Mouse (Mus musculus): ENCODE measurements around the gene Inpp5f.
A peak's percentile ranks its signal among the peaks of the same experiment; 100 is the strongest.
"Not testable (repeated sequence)": the region's sequence is repeated elsewhere in the genome, so short reads cannot be mapped to it uniquely, and the experiment has no call there.

Inpp5f gene

GRCm38 (mm10) chr7:128592118-128592935 lies 18.8 kb upstream of the Inpp5f start:
- DNase-seq (ENCODE audit: low read depth, low spot score) = no peak

GRCm38 (mm10) chr7:128592936-128593241 lies 18.2 kb upstream of the Inpp5f start:
- DNase-seq (ENCODE audit: low read depth, low spot score) = no peak

DNA sequence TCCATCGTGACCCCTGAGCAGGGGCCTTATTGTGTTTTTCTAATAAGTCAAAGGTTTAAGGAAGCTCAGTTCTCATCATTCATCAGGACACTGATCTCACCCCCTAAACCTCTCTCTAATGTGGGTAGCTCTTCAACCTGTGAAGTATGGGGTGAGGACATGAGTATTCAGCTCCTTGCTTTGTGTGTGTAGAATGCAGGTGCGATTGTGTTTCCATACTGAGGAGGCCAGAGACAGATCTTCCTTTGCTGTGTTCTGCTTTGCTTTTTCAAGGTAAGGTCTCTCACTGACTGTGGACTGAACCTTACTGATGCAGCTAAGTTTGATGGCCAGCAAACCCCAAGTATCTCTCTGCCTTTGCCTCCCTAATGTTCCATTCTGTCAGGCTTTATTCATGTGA lies 14.9 kb upstream of the Inpp5f start:
- no peak for DNase-seq (ENCODE audit: low read depth, low spot score)

DNA sequence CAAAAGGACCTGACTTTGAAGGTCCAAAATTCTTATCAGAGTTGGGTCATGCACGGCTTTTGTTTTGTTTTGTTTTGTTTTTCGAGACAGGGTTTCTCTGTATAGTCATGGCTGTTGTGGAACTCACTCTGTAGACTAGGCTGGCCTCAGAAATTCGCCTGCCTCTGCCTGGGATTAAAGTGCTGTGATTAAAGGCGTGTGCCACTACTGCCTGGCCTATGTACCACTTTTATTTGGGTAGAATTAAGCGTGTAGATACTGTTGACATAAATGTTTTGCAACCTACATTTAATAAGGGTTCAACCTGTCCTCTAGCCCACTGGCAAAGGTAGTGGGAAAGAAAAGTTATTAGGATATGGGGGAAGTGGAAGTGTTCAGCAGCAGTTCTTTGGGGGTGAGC lies 12.1 kb upstream of the Inpp5f start:
- DNase-seq (ENCODE audit: low read depth, low spot score) = no peak

DNA sequence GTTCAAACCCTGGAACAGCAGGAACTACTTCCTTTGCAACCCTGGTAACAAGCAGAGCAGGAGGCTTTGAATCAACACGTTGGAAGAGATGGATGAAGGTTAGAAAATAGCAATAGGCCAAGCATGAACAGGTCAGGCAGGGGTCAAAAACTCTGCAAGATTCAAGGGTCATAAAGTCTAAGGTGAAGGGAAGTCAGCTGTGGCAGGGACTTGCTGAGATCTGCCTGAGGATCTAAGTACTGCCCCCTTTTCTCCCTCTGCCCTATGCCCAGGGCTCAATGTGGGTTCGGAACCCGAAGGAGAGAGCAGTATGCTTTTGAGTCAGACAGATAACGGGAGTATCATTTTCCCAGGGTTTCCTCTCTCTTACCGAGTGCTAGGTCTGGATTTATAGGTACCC lies 9.3 kb upstream of the Inpp5f start:
- no peak for DNase-seq (ENCODE audit: low read depth, low spot score)

DNA sequence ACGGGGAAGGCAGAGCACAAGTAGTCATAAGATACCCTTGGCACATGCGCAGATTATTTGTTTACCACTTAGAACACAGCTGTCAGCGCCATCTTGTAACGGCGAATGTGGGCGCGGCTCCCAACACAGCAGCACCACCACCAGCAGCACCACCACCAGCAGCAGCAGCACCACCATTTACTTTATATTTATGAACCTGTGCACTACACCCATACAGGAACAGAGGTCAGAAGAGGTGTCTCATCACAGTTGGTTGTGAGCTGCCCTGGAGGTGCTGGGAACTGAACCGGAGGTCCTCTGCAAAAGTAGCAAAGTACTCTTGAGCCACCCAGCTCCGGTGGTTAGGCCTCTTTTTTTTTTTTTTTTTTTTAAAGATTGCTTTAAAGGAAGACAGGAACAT lies 1.2 kb upstream of the Inpp5f start:
- not testable (repeated sequence) for DNase-seq (ENCODE audit: low read depth, low spot score)

DNA sequence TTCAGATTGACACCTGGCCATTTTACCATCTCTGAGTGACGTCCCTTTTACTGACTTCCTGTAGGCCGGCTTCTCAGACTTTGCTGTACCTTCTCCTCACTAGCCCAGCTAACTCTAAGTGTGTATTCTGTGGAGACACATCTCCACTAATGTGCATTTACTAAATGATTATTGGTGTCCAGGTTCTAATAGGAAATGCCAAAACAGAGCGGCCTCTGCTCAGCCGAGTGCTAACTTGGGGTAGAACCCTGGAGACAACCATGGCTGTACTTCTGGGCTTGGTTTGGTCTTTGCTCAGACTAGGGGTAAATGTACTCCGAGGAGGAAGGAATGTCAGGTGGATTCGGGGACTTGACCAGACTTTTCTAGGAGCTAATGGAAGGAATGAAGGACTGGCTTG lies 638 bp upstream of the Inpp5f start:
- no peak for DNase-seq (ENCODE audit: low read depth, low spot score)

DNA sequence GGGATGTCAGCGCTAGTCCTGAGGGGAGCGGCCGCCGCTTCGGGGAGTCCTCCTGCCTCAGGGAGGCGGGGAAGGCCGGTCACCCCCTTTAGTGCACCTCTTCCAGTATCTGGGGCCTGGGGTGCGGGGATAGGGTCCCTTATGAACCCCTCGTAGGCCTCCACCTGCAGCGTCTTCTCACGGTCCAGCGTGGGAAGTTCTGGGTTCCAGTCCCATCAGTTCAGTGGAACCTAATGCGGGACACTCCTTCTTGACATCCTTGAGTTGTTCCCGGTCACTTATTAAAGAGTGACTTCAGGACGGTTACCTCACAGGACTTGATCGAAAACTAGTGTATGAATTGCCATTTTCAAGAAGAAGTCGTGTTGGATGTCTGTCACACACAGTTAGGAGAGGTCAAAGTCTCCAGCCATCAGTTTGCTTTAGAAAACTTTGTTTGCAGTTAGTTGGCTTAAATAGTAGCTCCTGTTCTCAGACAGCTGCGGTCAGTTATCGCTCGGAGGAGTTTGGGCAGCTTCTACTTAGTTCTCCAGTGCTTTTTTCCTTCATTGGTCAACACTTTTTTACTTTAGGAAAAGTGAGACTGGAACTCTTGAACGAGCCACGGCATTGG lies 777 bp downstream of the Inpp5f start:
- peak; percentile 72 for DNase-seq (ENCODE audit: low read depth, low spot score)

DNA sequence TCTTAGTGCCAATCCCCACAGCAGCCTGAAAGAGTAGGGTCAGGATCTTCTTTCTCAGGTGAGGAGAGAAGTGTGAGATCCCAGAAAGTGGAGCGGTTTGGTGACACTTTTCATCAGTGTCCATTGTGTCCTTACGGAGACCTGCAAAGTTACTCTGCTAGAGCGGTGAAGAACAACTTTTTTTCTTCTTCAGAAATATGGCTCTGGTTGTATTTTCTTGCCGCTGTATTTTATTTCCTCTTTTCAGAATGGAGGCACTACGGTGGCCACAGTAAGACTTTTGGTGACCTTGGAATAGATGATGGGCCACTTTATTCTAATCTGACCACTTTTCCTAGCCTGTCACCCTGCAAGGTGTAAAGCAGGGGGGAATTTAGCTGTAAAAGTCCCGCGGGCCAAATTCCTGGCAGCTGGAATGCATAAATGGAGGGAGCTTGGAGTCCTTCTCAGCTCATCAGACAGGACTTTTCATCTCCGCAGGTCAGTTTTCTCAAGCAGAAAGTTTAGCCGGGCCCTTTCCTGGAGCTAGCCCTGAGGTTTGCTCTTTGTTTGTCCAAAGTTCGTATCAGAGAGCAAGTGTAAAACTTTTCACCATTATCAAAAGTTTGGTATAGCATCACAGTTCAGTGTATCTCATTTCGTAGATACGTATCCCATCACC lies 1.5 kb downstream of the Inpp5f start:
- DNase-seq (ENCODE audit: low read depth, low spot score) = peak; percentile 79

DNA sequence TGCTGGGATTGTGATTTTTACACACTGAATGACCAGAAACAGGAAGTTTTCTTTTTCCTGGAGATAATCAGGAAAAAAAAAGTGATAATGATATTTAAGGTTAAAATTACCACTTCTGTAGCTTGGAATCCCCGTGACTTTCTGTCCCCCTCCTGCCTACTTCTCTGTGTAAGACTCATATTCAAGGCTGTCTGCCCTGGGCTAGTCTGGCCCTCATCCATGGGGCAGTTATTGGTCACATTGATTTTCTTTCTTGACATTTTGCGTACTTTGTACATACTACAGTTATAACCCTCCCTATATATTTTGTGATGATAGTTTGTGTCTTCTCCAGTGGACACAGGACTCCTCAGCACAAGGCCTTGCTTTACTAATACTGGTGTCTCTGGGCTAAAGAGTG lies 2.5 kb downstream of the Inpp5f start:
- DNase-seq (ENCODE audit: low read depth, low spot score) = peak; percentile 55

- no peak for DNase-seq (ENCODE audit: low read depth, low spot score)
Measured at GRCm38 (mm10) chr7:128617587-128617986, 6.5 kb downstream of the Inpp5f start.

- DNase-seq (ENCODE audit: low read depth, low spot score) = peak; percentile 49
Measured at GRCm38 (mm10) chr7:128620178-128620577, 9.1 kb downstream of the Inpp5f start.

DNA sequence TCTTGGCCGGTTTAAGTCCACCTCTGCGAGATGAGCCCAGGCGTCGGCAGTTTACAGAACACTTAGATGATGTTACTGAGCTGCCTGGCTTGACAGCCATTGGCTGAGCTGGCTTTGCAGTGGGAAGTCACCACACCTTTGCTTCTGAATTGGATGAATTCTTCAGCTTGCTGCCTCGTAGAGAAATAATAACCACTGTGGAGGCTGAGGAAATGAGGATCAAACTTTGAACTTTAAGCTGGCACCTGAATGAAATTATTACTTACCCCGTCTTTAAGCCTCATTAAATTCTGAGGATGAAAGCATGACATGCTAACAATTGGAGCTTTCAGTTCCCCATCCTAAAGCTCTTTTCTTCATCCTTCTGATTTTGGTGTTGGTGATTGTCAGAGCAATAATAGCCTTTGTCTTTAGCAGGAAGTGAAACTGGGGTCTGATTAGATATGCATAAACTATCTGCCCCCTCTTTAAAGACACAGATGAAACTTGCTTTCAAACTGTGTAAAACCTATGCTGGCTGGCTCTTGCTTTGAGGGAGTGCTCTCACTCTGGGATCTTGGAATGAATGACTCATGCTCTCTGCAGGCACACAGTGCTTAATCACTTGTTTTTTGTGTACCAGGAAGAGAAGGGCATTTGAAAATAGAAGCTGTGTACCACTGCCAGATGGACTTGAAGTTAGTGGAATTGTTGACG lies 11.3 kb downstream of the Inpp5f start:
- peak; percentile 91 for DNase-seq (ENCODE audit: low read depth, low spot score)

GRCm38 (mm10) chr7:128622994-128623393 lies 11.9 kb downstream of the Inpp5f start:
- no peak for DNase-seq (ENCODE audit: low read depth, low spot score)

DNA sequence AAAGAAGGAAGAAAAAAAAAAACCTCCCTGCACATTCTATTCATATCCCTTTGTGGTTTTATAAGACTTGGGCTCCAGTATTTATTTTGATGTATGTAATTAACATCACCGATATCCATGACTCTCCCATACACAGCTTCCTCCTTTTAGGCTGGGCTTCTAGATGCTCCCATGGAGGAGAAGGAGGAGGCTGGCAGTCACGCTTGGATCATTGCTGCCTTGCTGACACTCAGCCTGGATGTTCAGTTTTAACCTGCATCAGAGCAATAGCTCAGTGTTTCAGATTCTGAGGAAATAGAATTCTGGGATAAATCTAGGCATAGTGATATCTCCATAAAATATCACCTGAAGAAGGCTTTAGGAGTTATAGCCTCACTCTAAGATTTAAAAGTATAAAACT lies 14.3 kb downstream of the Inpp5f start:
- peak; percentile 11 for DNase-seq (ENCODE audit: low read depth, low spot score)

GRCm38 (mm10) chr7:128626601-128627000 lies 15.5 kb downstream of the Inpp5f start:
- DNase-seq (ENCODE audit: low read depth, low spot score) = peak; percentile 85

DNA sequence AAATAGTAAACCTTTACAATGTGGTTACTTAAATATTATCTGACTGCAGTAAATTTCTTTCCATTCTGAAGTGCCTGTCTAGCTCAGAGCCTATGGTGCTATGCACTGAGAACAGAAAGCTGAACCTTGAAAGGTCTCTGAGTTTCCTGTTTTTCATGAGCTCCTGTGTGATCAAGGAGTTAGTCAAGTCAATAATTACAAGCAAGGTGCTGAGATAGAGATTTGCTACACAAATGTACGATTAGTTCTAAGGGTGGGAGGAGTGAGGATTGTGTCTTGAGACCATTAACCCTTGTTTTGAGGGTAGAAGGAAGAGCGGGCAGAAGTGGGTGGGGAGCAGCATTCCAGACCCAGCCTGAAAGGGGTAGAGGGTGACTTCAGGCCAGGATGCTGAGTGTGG lies 16.1 kb downstream of the Inpp5f start:
- DNase-seq (ENCODE audit: low read depth, low spot score) = no peak

DNA sequence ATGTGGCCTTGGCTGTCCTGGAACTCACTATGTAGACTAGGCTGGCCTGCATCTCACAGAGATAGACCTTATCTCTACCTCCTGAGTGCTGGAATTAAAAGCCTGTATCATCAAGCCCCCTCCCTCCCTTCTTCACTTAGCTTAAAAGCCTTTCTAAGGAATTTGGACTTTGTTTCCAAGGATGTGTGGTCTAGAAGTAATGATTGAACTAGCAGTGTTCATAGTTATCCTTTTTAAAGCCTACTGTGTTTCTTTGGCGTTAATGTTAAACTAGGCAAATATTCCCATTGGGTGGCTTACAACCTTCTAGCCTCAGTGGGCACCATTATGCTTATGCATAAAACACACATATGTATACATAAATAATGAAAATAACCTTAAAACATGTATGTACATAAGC lies 16.6 kb downstream of the Inpp5f start:
- no peak for DNase-seq (ENCODE audit: low read depth, low spot score)

GRCm38 (mm10) chr7:128633156-128633555 lies 22.0 kb downstream of the Inpp5f start:
- DNase-seq (ENCODE audit: low read depth, low spot score) = peak; percentile 93

GRCm38 (mm10) chr7:128639925-128640485 lies 28.9 kb downstream of the Inpp5f start:
- DNase-seq (ENCODE audit: low read depth, low spot score) = no peak

DNA sequence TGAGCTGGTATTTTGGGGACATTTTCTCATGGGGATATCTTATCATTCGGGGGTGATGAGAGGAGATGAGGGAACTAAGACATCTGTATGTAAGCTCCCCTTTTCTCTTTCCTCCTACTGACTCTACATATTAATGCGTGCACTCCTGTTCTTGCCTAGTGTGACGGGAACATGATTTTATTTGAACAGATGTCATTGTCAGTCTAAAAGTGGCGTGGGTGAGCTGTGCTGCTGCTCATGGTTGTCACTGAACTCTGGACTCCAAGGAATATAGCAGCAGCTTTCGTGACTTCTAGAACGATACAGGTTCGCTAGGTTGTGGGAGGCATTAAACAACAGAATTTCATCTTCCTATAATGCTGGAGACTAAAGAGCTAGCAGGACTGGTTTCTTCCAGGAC lies 30.4 kb downstream of the Inpp5f start:
- no peak for DNase-seq (ENCODE audit: low read depth, low spot score)

DNA sequence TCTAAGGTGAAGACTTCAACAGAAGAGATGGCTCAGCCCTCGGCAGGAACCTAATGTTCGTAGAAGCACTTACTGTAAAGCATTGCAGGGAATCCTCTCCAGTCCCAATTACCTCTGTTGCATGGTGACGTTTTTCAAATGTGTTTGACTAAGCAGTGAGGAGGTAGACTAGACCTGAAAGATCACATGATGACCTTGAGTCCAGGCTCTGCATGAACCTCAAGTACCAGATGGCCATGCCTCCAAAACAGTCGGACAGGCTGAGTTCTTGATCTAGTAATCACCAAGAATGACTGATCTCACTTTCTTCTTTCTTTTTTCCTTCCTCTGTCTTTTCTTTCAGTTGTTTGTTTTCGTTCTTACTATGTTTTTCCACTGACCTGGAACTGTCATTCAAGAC lies 31.3 kb downstream of the Inpp5f start:
- DNase-seq (ENCODE audit: low read depth, low spot score) = no peak

Data from A20 (cell line).